Mouse (Mus musculus) olfactory bulb, adult 2 months (tissue): ENCODE results near the gene Prss28.

Experiments used
- CTCF ChIP-seq: fragments of 200-500 bp; IDR thresholded peaks from 2 replicates; pipeline ENCODE4 v1.5.1; 2012; ENCODE audit warnings: low read depth, mild to moderate bottlenecking, low read length, moderate library complexity; ENCODE audit not compliant: insufficient read depth
- POLR2A ChIP-seq: fragments of 200-500 bp; IDR thresholded peaks from 2 replicates; pipeline ENCODE4 v1.6.1; 2012; ENCODE audit warnings: mild to moderate bottlenecking, low read depth, low read length, moderate library complexity; ENCODE audit not compliant: insufficient read depth

DNA sequence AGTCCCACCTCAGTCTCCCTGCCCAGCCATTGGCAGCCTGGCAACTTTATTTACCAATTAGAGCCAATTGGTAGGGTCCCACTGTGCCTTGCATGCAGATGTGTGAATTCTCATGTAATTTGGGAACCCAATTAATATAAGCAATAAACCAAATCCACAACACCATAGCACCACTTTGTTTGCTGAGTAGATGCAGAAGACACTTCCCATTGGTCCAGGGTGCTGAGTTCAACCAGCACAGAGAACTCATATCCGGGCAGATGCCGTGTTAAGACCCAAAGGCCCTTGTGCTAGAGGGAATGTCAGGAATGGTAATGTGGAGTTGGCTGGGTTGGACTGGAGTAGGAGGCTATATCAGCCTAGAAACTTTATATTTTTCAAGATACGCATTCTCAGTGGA is 32.6 kb upstream of the Prss28 start:
- no peak for TF ChIP-seq POLR2A
- no peak for TF ChIP-seq CTCF
